Mouse (Mus musculus): Measurements from ENCODE around the gene Rnase13.

Rnase13 gene

GRCm38 (mm10) chr14:51913062-51913959 is 9.3 kb downstream of the Rnase13 start:
- peak; percentile 77 for DNase-seq

GRCm38 (mm10) chr14:51912391-51913061 is 10.0 kb downstream of the Rnase13 start:
- peak; percentile 16 for DNase-seq

GRCm38 (mm10) chr14:51911301-51911700 is 11.3 kb downstream of the Rnase13 start:
- no peak for DNase-seq

GRCm38 (mm10) chr14:51906102-51906501 is 16.5 kb downstream of the Rnase13 start:
- no peak for DNase-seq

- DNase-seq, result peak; percentile 19
These were observed 17.9 kb downstream of the Rnase13 start for GRCm38 (mm10) chr14:51904706-51905105.

GRCm38 (mm10) chr14:51903782-51904181 is 18.8 kb downstream of the Rnase13 start:
- DNase-seq, result no peak

GRCm38 (mm10) chr14:51902806-51903710 is 19.5 kb downstream of the Rnase13 start:
- peak; percentile 80 for DNase-seq

GRCm38 (mm10) chr14:51899351-51899750 is 23.2 kb downstream of the Rnase13 start:
- no peak for DNase-seq

GRCm38 (mm10) chr14:51896539-51897170 is 25.9 kb downstream of the Rnase13 start:
- no peak for DNase-seq

GRCm38 (mm10) chr14:51896019-51896418 is 26.6 kb downstream of the Rnase13 start:
- no peak for DNase-seq

- DNase-seq, result no peak
These were observed 27.5 kb downstream of the Rnase13 start for GRCm38 (mm10) chr14:51895071-51895470.

- DNase-seq, result no peak
These were observed 28.8 kb downstream of the Rnase13 start for GRCm38 (mm10) chr14:51893809-51894208.

- no peak for DNase-seq
These were observed 29.3 kb downstream of the Rnase13 start for GRCm38 (mm10) chr14:51893094-51893794.

GRCm38 (mm10) chr14:51892191-51892939 is 30.2 kb downstream of the Rnase13 start, which contains the start of gene Slc39a2:
Gene Slc39a2 (plus strand): TSS chr14:51892889.
- DNase-seq, result no peak

GRCm38 (mm10) chr14:51889833-51890232 is 32.7 kb downstream of the Rnase13 start:
- DNase-seq, result no peak

- DNase-seq, result no peak
These were observed 36.5 kb downstream of the Rnase13 start for GRCm38 (mm10) chr14:51886051-51886450.

- peak; percentile 99 for DNase-seq
These were observed 37.8 kb downstream of the Rnase13 start, which contains the start of gene Mettl17 for GRCm38 (mm10) chr14:51884598-51885331. Gene Mettl17 (plus strand): TSS chr14:51884842.

GRCm38 (mm10) chr14:51884031-51884544 is 38.5 kb downstream of the Rnase13 start:
- peak; percentile 63 for DNase-seq

GRCm38 (mm10) chr14:51883527-51884030 is 39.0 kb downstream of the Rnase13 start:
- peak; percentile 89 for DNase-seq

GRCm38 (mm10) chr14:51877517-51877916 is 45.1 kb downstream of the Rnase13 start:
- no peak for DNase-seq

Data from retina, postnatal 1 day (tissue).